Mouse (Mus musculus): ENCODE data around the gene Guca2b.

DNA sequence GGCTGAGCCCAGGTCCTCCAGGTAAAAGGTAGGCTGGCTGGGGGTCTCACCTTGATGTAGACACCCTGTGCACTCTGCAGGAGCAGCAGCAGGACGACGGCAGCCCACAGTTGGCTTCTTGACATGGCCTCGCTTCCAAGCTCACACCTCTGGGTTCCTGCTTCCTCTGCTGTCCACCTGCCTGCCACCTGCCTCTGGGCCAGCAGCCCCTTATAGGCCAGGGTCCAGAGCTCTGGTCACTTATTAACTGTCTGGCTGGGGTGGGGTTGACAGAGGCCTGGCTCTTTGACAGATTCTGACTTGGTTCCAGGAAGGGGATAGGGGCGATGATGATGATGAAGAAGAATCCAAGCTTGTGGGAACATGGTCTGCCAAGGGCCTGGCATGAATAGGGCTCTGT lies at the start of gene Guca2b:
- no peak for TF ChIP-seq POLR2A (IDR thresholded peaks at IDR 0.05; ENCODE audit: insufficient read depth, low read depth, low read length)
- no peak for TF ChIP-seq CTCF (IDR thresholded peaks at IDR 0.05; ENCODE audit: insufficient read depth, low read depth, low read length)

All from olfactory bulb, adult 2 months (tissue).